Mouse (Mus musculus) thymus, adult 2 months (tissue): Measurements from ENCODE around the gene Micall1.

Experiments
- CTCF ChIP-seq: fragments of 200-500 bp; IDR thresholded peaks from 2 replicates; pipeline ENCODE4 v1.5.1; 2012; ENCODE audit warnings: mild to moderate bottlenecking, control low read depth, low read length, moderate library complexity, borderline replicate concordance; ENCODE audit not compliant: control insufficient read depth, poor library complexity, insufficient read depth; ENCODE audit errors: extremely low read depth
- POLR2A ChIP-seq: fragments of 200-500 bp; IDR thresholded peaks from 2 replicates; pipeline ENCODE4 v1.6.1; 2012; ENCODE audit warnings: mild to moderate bottlenecking, low read length, control low read depth, moderate library complexity; ENCODE audit not compliant: control insufficient read depth, poor library complexity, insufficient read depth; ENCODE audit errors: extremely low read depth

DNA sequence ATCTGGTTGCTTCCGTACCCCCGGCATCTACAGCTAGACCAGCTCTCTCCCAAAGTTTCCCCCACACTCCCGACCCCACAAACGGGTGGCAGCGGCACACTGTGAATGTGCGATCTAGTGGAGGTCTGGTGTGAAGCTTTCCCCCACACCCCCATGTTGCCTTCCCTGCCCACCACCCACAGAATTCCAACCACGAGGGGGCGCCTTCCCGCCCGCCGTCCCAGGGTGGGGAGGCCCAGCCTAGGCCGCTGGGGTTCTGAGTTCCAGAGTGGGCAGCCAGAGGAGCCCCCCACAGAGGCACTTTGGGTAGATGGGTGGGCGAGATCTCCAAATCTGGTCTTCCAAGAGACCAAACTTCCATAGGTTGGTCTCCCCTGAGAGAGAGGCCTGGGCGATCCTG lies 54.1 kb downstream of the Micall1 start:
- TF ChIP-seq POLR2A: no peak
- TF ChIP-seq CTCF: no peak
